8 mouse cellular contexts compared by ENCODE assay signal in the genomic region with DNA sequence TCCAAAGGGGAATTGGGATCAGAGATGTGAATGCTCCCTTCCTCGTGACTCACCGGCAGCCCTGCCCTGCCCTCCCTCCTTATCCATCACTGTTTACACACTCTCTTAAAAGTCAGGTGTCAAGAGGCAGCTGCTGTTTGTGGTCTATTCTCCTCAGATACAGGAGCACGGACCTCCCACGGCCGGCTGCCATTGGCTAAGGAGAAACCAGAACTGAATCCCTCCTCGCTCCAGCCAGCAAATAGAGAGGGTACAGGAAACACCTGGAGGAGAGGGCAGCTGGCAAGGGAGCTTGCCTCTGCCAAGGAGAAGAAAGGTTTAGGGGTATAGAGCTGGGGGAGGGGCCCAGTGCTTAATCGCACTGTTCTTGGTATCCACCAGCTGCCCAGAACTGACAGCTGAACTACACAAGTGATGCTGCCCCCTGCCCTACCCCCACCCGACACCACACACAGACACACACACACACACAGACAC. TPM values are rescaled to one million over a fixed set of nuclear protein-coding genes. Genes with fewer than 3 reads are reported as not detected.
DNase-seq lines count a peak whose midpoint lies in the region; ATAC-seq and TF ChIP-seq lines count a peak whose summit lies in the region.

No protein-coding gene starts in this region.

- no peak for TF ChIP-seq POLR2A in cerebellum, adult 2 months (IDR thresholded peaks at IDR 0.05; ENCODE audit: borderline replicate concordance, insufficient read depth, low read length)

- no peaks in the 10 kb centered on the region for H3K9me3 ChIP-seq in embryonic facial prominence, embryonic 13.5 days
- H3K9me3 ChIP-seq in liver, embryonic 16.5 days (replicated peaks; ENCODE audit: control insufficient read depth, low read length), result no peaks in the 10 kb centered on the region

- H3K4me2 ChIP-seq in embryonic facial prominence, embryonic 13.5 days, result peak overlapping the region; percentile 26
- H3K4me2 ChIP-seq in liver, embryonic 16.5 days (ENCODE audit: low read depth, low read length), result no peak overlapping the region

- H3K36me3 ChIP-seq in embryonic facial prominence, embryonic 13.5 days, result no peaks in the 10 kb centered on the region
- H3K36me3 ChIP-seq in liver, embryonic 16.5 days (ENCODE audit: control insufficient read depth, insufficient read depth), result no peaks in the 10 kb centered on the region

- H3K27ac ChIP-seq in embryonic facial prominence, embryonic 13.5 days, result no peak overlapping the region
- peak overlapping the region; percentile 57 for H3K27ac ChIP-seq in liver, embryonic 16.5 days (ENCODE audit: low read length)
- no peak overlapping the region for H3K27ac ChIP-seq in cerebellum, adult 2 months (ENCODE audit: insufficient read depth, low read length)

- H3K4me1 ChIP-seq in embryonic facial prominence, embryonic 13.5 days, result peaks cover 57% of the 10 kb centered on the region
- H3K4me1 ChIP-seq in liver, embryonic 16.5 days (ENCODE audit: control insufficient read depth, low read depth, low read length), result peaks cover 81% of the 10 kb centered on the region
- H3K4me1 ChIP-seq in cerebellum, adult 2 months (ENCODE audit: control insufficient read depth, insufficient read depth, low read length), result peaks cover 13% of the 10 kb centered on the region; the same call in 1 of the 2 replicates

- 14% methylated on average over 8 of the region's 8 CpGs for WGBS in embryonic facial prominence, embryonic 13.5 days
- 10% methylated on average over 8 of the region's 8 CpGs for WGBS in liver, embryonic 16.5 days (ENCODE audit: insufficient replicate concordance)
- 23% methylated on average over 8 of the region's 8 CpGs for WGBS in cerebellum, adult 2 months

- H3K27me3 ChIP-seq in embryonic facial prominence, embryonic 13.5 days, result no peaks in the 10 kb centered on the region
- peaks cover 51% of the 10 kb centered on the region for H3K27me3 ChIP-seq in liver, embryonic 16.5 days (ENCODE audit: control insufficient read depth, insufficient read depth, low read depth, low read length)
- no peaks in the 10 kb centered on the region for H3K27me3 ChIP-seq in cerebellum, adult 2 months (ENCODE audit: control insufficient read depth, insufficient read depth, low read length)

- no peak overlapping the region for H3K4me3 ChIP-seq in embryonic facial prominence, embryonic 13.5 days
- H3K4me3 ChIP-seq in liver, embryonic 16.5 days (ENCODE audit: low read depth, low read length), result no peak overlapping the region
- no peak overlapping the region for H3K4me3 ChIP-seq in cerebellum, adult 2 months (replicated peaks; ENCODE audit: insufficient read depth, low read depth, low read length)

- intact Hi-C loops in heart, postnatal 14 days (cut with DNase I), result no loop called here

- DNase-seq in heart, adult 11 months, result peak; percentile 98
- DNase-seq in heart, postnatal 14 days, result no peak
- DNase-seq in induced T-regulatory cell, adult 2 months (ENCODE audit: low read depth), result peak; percentile 84
- DNase-seq in cerebellum, adult 2 months, result no peak
- no peak for DNase-seq in adrenal gland, postnatal 4 days (ENCODE audit: low spot score in 2 of 2)

- TF ChIP-seq CTCF in cerebellum, adult 2 months (IDR thresholded peaks at IDR 0.05; ENCODE audit: borderline replicate concordance, insufficient read depth, low read depth, low read length), result no peak

- peak; percentile 65 for ATAC-seq in embryonic facial prominence, embryonic 13.5 days (ENCODE audit: insufficient number of reproducible peaks, insufficient read depth, low FRiP score, low TSS enrichment, low read depth)
- no peak for ATAC-seq in liver, embryonic 16.5 days (ENCODE audit: low read depth)
- peak; percentile 13; the same call in 1 of the 2 replicates for ATAC-seq in neutrophil, adult 5-6 weeks (ENCODE audit: extremely low read depth, insufficient number of reproducible peaks, low FRiP score, poor library complexity, severe bottlenecking)

- 0 out of 2 replicates have a peak overlapping the region, but pooled peaks have one; percentile 6 for H3K9ac ChIP-seq in embryonic facial prominence, embryonic 13.5 days
- H3K9ac ChIP-seq in liver, embryonic 16.5 days (ENCODE audit: low read depth, low read length), result no peak overlapping the region

RNA-seq across cellular contexts. Expression of a gene that starts 11.7 kb away (rescaled TPM):
- total RNA-seq in heart, postnatal 14 days (2021), result 10 to 100 TPM; 37.3 to 47.7 TPM
- polyA plus RNA-seq in embryonic facial prominence, embryonic 13.5 days (2015; fragmentation: Nextera tagmentation; extraction: Ambion mirVana), result 21.2 and 24.2 TPM in 2 replicates
- 107 and 109 TPM in 2 replicates for polyA plus RNA-seq in liver, embryonic 16.5 days (2015; fragmentation: Nextera tagmentation; extraction: Ambion mirVana)
- total RNA-seq in neutrophil, adult 5-6 weeks (2017), result 605 and 631 TPM in 2 replicates
- polyA plus RNA-seq in cerebellum, adult 2 months (2012; rRNA removed), result 11.9 and 15.3 TPM in 2 replicates
- 10 to 100 TPM; 25.6 to 27.8 TPM for total RNA-seq in adrenal gland, postnatal 4 days (2021)

RNA-seq across cellular contexts. Expression of a gene that starts 30.1 kb away (rescaled TPM):
- 10 to 100 TPM; 13.5 to 17.4 TPM for total RNA-seq in heart, postnatal 14 days (2021)
- 9.6 and 10.1 TPM in 2 replicates for polyA plus RNA-seq in embryonic facial prominence, embryonic 13.5 days (2015; fragmentation: Nextera tagmentation; extraction: Ambion mirVana)
- polyA plus RNA-seq in liver, embryonic 16.5 days (2015; fragmentation: Nextera tagmentation; extraction: Ambion mirVana), result 2.2 and 3.3 TPM in 2 replicates
- total RNA-seq in neutrophil, adult 5-6 weeks (2017), result not detected in 2 replicates
- 7.5 and 10.8 TPM in 2 replicates for polyA plus RNA-seq in cerebellum, adult 2 months (2012; rRNA removed)
- 10 to 100 TPM; 18.5 to 28.1 TPM for total RNA-seq in adrenal gland, postnatal 4 days (2021)

RNA-seq across cellular contexts. Expression of a gene that starts 43.9 kb away (rescaled TPM):
- total RNA-seq in heart, postnatal 14 days (2021), result not detected
- polyA plus RNA-seq in embryonic facial prominence, embryonic 13.5 days (2015; fragmentation: Nextera tagmentation; extraction: Ambion mirVana), result not detected in 2 replicates
- polyA plus RNA-seq in liver, embryonic 16.5 days (2015; fragmentation: Nextera tagmentation; extraction: Ambion mirVana), result 0.19 and 0.20 TPM in 2 replicates
- 0.35 TPM in 1 of 2 replicates, not detected in the other for total RNA-seq in neutrophil, adult 5-6 weeks (2017)
- not detected in 2 replicates for polyA plus RNA-seq in cerebellum, adult 2 months (2012; rRNA removed)
- not detected for total RNA-seq in adrenal gland, postnatal 4 days (2021)

Comparison
In these comparisons a context has a peak if more than half of its experiments do, and no peak if none do; other contexts are left out.
1. DNase-seq: peak in heart, adult 11 months (single experiment) and induced T-regulatory cell, adult 2 months (single experiment); none in heart, postnatal 14 days (0 of 2), cerebellum, adult 2 months (0 of 2) and adrenal gland, postnatal 4 days (0 of 2).
2. RNA of a gene that starts 11.7 kb away (total RNA-seq): 605 to 631 TPM in neutrophil, adult 5-6 weeks; 37.3 to 47.7 TPM in heart, postnatal 14 days and 25.6 to 27.8 TPM in adrenal gland, postnatal 4 days; every median in the first group is over 10 times any median in the second.
3. RNA of a gene that starts 30.1 kb away (total RNA-seq): 18.5 to 28.1 TPM in adrenal gland, postnatal 4 days and 13.5 to 17.4 TPM in heart, postnatal 14 days; not detected in neutrophil, adult 5-6 weeks; every median in the first group is over 10 times any median in the second.